Mouse (Mus musculus): ENCODE results near the gene Prpf8.

The Prpf8 gene

DNA sequence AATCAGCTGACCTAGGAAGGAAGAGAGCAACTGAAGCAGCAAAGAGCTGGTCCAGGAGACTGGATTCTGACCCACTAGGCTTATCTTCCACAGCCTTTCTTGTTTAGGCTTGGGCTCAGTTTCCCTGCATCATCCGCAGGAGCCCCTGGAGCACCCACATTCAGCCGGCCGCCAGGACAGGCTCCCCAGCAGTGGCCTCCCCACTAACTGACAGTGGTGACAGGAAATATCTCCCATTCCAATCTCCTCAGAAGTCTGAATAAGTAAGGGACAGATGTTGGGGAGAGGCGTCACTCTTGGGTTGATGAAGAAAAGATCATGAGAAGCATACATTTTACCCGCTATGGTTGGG is 26.9 kb upstream of the Prpf8 start:
- no peak for DNase-seq (ENCODE audit: low spot score)

DNA sequence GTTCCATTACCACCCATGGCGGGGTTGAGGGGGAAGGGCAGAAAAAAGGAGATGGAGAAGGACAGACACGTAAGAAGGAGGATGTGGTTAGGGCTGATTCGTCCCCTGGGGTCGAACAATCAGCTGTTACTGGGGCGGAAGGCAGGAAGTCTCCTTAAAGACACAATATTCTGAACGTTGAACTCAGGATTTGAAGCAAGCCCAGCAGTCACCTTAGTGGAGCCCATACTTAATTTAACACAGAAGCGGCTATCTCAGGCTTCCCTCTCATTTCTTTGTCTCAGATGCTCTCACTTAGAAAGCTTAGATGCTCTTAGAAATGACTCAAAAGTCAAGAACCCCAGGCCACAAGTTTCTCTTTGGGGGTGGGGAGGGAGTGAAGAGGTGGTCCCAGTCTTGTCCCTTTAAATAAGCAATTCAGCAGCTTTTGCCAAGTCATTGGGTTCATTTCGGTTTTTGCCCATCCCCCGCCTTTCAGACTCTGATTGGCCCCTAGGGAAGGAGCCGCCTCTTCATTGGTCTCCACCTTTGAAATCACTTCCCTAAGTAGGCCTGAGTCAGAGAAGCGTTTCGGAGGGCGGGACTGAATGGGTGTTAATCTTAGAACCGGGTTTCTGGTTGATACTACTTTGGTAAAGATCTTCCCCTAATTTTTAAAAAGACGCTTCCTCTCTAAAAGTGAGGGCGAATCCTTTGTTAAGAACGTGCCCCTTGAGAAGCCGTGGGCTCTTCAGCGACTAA is 26.3 kb upstream of the Prpf8 start:
- peak; percentile 91 for DNase-seq (ENCODE audit: low spot score)

DNA sequence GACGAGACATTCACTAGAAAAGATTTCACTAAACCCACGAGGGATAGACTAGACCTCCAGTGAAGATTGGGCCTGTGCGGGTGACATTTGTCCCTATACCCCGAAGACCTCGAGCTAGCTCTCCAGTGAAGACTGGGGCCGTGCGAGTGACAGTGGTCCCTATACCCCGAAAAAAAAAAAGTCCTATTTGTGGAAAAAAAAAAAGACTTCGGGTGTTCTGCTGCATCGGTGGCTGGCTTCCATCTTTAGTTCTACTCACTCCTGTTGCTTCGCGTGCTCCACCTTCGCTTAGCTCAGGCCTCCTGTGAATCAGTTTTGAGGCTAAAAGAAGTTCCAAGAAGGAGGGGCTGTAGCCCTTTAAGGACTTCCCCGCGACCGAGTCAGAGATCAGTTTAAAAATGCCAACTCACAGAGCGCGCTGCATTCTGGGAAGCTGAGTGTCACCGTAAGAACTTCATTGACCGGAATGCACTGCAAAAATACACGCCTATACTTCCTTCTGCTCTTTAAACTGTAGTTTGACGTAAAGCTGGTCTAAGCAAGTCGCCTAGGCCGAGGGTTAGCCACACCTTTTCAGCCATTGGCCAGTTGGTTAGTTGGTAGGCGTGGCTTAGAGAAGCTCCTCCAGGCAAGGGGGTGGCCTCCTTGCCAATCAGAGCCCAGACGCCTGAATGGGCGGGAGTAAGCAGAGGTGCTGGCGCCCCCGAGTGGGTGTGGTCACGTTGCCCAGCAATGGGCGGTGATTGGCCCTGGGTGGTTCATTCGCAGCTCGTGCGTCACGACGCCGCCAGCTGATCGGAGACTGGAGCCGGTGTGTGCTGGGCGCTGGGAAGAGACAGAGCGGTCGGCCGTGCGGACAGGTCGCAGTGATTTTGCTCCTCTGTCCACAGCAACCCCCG is 25.5 kb upstream of the Prpf8 start, which contains the start of gene Tlcd2:
Gene Tlcd2 (plus strand): TSS at position 872 of the 899 bp plus-strand sequence.
- DNase-seq (ENCODE audit: low spot score) = peak; percentile 100

- no peak for DNase-seq (ENCODE audit: low spot score)
These were observed 24.8 kb upstream of the Prpf8 start for GRCm38 (mm10) chr11:75461743-75462252.

GRCm38 (mm10) chr11:75462253-75462783 is 24.3 kb upstream of the Prpf8 start:
- no peak for DNase-seq (ENCODE audit: low spot score)

DNA sequence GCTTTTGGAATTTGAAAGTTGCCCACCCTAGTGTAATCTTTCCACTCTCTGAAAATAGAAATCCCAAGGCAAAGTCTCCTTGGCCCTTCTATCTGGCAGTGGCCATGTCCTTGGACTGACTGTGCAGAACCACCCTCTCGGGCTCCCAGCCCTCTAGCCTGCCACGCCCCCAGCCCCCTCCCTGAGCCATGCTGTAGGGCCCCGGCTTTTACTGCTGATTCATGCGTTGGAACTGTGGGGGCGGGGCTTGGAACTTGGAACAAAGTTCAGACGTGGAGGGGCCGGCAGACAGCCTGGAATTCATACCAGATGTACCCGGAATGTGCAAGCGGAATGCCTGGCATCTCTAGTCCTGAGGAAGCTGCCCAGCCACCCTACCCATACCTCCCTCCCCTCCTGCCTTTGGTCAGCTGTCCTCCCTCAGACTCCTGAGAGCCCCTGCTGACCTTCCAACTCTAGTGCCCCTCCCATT is 23.7 kb upstream of the Prpf8 start:
- peak; percentile 53 for DNase-seq (ENCODE audit: low spot score)

GRCm38 (mm10) chr11:75463624-75464023 is 23.0 kb upstream of the Prpf8 start:
- no peak for DNase-seq (ENCODE audit: low spot score)

DNA sequence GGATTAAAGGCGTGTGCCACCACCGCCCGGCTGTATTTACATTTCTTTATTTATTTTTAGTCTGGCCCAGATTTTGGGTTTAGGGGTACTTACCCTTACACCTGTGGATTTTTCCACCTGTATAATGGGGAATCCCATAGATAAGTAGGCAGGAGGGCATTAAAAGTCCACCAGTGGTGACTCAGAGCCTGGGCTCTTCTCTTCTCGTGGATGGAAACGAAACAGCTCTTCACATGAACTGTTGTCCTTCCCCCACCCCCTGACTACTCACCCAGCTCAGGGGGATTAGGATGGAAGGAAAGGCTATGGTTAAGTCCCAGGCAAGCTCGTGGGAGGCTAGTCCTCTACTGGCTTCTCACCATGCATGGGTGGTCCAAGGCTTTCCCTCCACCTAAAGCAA is 22.2 kb upstream of the Prpf8 start:
- no peak for DNase-seq (ENCODE audit: low spot score)

DNA sequence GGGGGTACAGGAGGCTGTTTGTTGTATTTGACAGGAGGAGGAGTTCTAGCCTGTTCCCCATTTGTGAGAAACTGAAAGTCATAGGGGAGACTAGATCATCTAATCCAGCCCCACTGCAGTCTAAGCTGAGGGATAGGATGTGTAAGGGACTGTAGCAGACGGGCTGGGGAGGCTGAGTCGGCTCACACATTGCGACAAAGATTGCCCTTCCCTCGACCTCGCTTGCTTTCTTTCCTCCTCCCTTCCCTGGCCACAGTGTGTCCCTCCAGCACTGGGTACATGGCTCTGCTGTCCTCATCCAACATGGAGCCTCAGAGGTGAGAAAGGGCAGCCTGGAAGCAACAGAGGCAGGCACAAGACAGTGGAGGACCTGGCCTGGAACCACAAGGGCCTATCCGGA is 21.6 kb upstream of the Prpf8 start:
- DNase-seq (ENCODE audit: low spot score) = no peak

DNA sequence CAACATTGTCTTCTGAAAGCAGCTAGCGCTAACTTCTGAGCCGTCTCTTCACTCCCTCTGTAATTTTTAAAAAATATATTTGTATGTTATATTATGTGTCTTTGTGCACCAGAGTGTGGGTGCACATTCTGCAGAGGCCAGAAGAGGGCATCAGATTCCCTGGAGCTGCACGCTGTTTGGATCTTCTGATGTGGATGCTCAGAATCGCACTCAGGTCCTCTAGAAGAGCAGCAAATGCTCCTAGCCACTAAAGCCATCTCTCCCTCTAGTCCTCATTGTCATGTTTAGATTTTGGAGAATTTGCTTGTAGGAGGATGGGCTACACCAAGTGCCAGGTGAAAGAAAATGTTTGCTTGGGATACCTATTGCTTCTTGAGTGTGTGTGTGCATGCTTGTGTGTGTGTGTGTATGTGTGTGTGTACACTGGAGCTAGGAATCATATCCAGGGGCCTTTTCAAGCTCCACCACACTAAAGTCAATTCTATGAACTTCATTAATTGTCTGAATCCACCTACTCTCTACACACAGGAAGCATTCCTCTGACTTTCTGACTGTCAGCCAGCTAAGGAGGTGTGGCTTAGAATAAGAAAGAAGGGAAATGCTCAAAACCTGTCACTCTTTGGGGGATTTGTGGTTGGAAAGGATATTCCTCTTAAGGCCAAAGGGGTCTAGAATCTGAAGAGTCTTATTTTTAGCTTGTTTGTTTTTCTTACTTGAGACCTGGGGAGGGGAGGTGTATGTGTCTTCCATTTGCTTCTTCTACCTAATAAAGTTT is 19.7 kb upstream of the Prpf8 start:
- DNase-seq (ENCODE audit: low spot score) = no peak

DNA sequence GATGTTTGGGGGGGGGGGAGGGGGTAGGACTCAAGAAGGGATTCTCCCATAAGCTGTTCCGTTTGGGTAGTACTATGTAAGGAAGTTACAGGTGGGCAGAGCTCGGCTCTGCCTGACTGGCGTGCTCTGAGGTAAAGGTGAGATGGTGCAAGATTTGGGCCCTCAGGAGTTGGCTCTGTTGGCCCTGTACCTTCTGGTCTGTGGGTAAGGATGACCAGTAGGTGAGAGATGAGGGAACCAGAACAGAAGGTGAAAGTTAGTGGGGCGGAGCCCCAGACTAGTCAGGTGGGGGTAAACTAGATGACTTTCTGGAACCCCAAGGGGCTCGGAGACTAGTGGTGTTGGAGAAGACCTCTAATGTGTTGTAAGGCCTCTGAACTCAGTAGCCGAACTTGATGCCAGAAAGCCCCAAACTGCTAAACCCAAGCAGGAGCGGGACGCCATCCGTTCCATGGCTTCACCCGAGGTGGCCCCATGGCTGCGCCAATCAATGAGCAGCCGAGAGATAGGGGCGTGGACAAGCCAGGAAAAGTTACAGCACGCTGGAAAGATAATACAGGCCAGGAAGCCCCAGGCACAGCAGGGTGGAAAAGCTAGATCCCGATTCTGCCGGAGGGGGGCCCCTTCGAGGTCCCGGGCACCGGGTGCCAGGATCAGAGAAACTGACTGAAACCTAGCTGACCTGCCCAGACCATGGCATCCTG is 19.0 kb upstream of the Prpf8 start:
- peak; percentile 58 for DNase-seq (ENCODE audit: low spot score)

DNA sequence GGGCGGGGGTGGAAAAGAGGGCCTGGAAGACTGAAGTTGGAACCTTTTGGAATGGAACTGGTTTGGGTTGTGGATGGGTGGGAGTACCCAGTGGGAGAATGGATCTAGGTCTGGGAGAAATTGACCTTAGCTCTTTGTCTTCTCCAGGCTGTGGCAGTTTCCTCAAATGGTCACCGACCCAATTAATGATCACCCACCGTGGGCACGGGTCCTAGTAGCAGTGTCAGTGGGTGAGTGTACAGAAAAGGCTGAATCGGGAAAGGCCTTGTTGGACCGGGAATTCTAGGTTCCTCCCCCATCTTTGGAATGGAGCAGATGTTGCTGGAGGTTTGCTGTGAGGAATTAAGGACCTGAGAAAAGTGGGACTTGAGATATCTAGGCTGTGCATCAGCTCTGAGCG is 18.2 kb upstream of the Prpf8 start:
- peak; percentile 15 for DNase-seq (ENCODE audit: low spot score)

DNA sequence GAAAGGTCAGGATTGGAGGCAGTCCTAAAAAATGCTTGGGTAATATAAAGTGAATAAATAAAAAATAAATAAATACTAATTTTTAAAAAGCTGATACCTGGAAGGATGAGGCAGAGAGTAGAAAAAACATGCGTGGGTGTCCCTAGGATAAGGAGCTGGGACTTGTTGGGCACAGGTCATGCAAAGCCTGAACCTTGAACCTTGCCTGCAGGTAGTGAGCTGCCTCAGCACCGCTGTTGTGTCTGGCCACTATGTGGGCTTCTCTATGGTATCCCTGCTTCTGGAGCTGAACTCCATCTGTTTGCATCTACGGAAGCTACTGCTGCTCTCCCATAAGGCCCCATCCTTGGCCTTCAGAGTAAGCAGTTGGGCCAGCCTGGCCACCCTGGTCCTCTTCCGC is 17.4 kb upstream of the Prpf8 start:
- DNase-seq (ENCODE audit: low spot score) = no peak

DNA sequence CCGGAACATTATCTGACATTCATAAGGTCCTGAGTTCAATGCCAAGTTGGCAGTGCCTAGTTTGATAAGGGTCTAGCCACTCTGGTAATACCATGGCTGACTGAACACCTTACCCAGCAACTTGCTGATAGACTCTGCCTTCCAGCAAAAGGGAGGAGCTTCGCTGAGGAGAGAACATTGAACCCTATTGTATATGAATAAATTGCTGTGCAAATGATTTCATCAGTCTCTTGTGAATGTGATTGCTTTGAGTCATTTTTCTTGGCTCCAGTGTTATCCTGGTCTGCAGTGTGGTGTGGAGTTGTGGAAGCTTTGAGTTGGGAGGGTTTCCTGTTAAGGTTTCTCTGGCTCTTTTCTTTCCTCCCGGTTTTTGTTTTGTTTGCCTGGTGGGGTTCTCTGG is 15.9 kb upstream of the Prpf8 start:
- no peak for DNase-seq (ENCODE audit: low spot score)

GRCm38 (mm10) chr11:75472469-75473081 is 14.0 kb upstream of the Prpf8 start:
- no peak for DNase-seq (ENCODE audit: low spot score)

DNA sequence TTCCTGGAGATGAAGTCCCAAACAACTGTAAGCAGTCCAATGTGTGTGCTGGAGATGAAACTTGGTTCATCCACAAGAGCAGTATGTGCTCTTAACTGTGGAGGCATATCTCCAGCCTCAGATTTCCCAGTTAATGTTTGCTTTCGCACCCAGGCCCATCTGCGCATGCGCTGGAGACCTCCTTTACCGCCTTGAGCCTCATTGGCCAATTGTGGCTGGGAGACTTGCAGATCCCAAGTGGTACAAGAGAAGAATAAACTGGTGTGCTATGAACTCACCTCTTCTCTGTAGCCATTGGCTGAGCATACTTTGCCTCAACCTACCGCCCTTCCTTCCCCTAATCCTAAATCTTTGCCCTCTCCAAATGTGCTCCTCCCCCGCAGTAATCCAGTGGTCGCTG is 13.2 kb upstream of the Prpf8 start:
- no peak for DNase-seq (ENCODE audit: low spot score)

- no peak for DNase-seq (ENCODE audit: low spot score)
These were observed 424 bp upstream of the Prpf8 start for GRCm38 (mm10) chr11:75486192-75486591.

GRCm38 (mm10) chr11:75487496-75487895 is 880 bp downstream of the Prpf8 start:
- DNase-seq (ENCODE audit: low spot score) = no peak

- no peak for DNase-seq (ENCODE audit: low spot score)
These were observed 7.9 kb downstream of the Prpf8 start for GRCm38 (mm10) chr11:75494296-75495049.

DNA sequence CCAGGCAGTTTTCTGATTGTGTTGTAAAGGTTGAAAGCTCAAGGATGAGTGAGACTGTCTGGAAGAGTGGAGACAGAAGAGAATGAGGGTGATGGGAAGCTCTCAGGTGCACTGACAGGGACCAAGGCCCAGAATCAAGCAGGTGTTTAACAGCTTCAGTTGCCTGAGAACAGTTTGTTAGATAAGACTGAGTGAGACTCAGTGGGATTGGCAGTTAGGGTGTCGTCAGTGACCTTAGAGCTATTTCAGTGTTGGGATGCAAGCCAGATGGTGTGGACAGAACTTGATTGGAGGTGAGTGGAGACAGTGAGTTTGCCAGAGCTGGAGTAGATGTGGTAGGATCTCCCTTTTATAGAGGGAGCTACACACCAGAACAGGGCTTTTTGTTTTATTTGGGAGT is 11.5 kb downstream of the Prpf8 start:
- DNase-seq (ENCODE audit: low spot score) = no peak
